Mouse (Mus musculus): ENCODE measurements around the gene Adarb2.

- TF ChIP-seq TAL1 (IDR thresholded peaks at IDR 0.05; ENCODE audit: low read length): no peak
- TF ChIP-seq GATA1 (IDR thresholded peaks at IDR 0.05; ENCODE audit: low read length): no peak
These were observed 144.5 kb downstream of the Adarb2 start for GRCm38 (mm10) chr13:8347147-8347546.
